In genomic region chr11:62247759-62248400, GRCm38 (mm10) we compare ENCODE assay signal across 8 mouse cellular contexts. TPM values are rescaled to one million over a fixed set of nuclear protein-coding genes. Genes with fewer than 3 reads are reported as not detected.
DNase-seq lines count a peak whose midpoint lies in the region; ATAC-seq lines count a peak whose summit lies in the region.

No protein-coding gene starts in this region.

- H3K4me1 ChIP-seq in kidney, embryonic 15.5 days = peaks cover 25% of the 10 kb centered on the region
- H3K4me1 ChIP-seq in brown adipose tissue, adult 24 weeks (ENCODE audit: control insufficient read depth, insufficient read depth, insufficient read length, low read length) = peaks cover 6% of the 10 kb centered on the region
- H3K4me1 ChIP-seq in hindbrain, embryonic 14.5 days (replicated peaks; ENCODE audit: control insufficient read depth, insufficient read depth, low read length) = peaks cover 8% of the 10 kb centered on the region
- peaks cover 14% of the 10 kb centered on the region for H3K4me1 ChIP-seq in midbrain, embryonic 13.5 days (replicated peaks)

- H3K27ac ChIP-seq in kidney, embryonic 15.5 days = no peak overlapping the region
- no peak overlapping the region for H3K27ac ChIP-seq in brown adipose tissue, adult 24 weeks (replicated peaks; ENCODE audit: low read depth, low read length)
- H3K27ac ChIP-seq in hindbrain, embryonic 14.5 days = no peak overlapping the region
- no peak overlapping the region for H3K27ac ChIP-seq in midbrain, embryonic 13.5 days

- no peaks in the 10 kb centered on the region for H3K36me3 ChIP-seq in kidney, embryonic 15.5 days
- no peaks in the 10 kb centered on the region for H3K36me3 ChIP-seq in hindbrain, embryonic 14.5 days (replicated peaks; ENCODE audit: control insufficient read depth, insufficient read depth)
- no peaks in the 10 kb centered on the region for H3K36me3 ChIP-seq in midbrain, embryonic 13.5 days

- peak overlapping the region; percentile 94 for H3K4me2 ChIP-seq in kidney, embryonic 15.5 days
- H3K4me2 ChIP-seq in hindbrain, embryonic 14.5 days (replicated peaks) = peak overlapping the region; percentile 99
- H3K4me2 ChIP-seq in midbrain, embryonic 13.5 days (replicated peaks) = peak overlapping the region; percentile 97

- H3K4me3 ChIP-seq in kidney, embryonic 15.5 days (replicated peaks) = peak overlapping the region; percentile 61
- peak overlapping the region; percentile 53 for H3K4me3 ChIP-seq in brown adipose tissue, adult 24 weeks (ENCODE audit: insufficient read depth, low read depth, low read length)
- peak overlapping the region; percentile 66 for H3K4me3 ChIP-seq in hindbrain, embryonic 14.5 days (replicated peaks; ENCODE audit: low read length)
- H3K4me3 ChIP-seq in midbrain, embryonic 13.5 days (replicated peaks) = peak overlapping the region; percentile 67

- 35% methylated on average over 18 of the region's 18 CpGs for whole genome bisulfite sequencing in kidney, embryonic 15.5 days
- WGBS in hindbrain, embryonic 14.5 days = 41% methylated on average over 18 of the region's 18 CpGs
- WGBS in midbrain, embryonic 13.5 days = 41% methylated on average over 18 of the region's 18 CpGs

- 0 out of 2 replicates have a peak, but pooled peaks cover 5% of the 10 kb centered on the region for H3K9me3 ChIP-seq in kidney, embryonic 15.5 days (replicated peaks)
- 0 out of 2 replicates have a peak, but pooled peaks cover 3% of the 10 kb centered on the region for H3K9me3 ChIP-seq in hindbrain, embryonic 14.5 days (ENCODE audit: control insufficient read depth, low read length)
- H3K9me3 ChIP-seq in midbrain, embryonic 13.5 days = no peaks in the 10 kb centered on the region

- peak overlapping the region; percentile 41 for H3K9ac ChIP-seq in kidney, embryonic 15.5 days
- peak overlapping the region; percentile 64 for H3K9ac ChIP-seq in hindbrain, embryonic 14.5 days
- peak overlapping the region; percentile 63 for H3K9ac ChIP-seq in midbrain, embryonic 13.5 days (replicated peaks)

- no peak for ATAC-seq in kidney, embryonic 15.5 days (replicated peaks; ENCODE audit: low FRiP score)
- no peak for ATAC-seq in hindbrain, embryonic 14.5 days (ENCODE audit: low FRiP score)
- ATAC-seq in midbrain, embryonic 13.5 days = no peak

- no peak for DNase-seq in kidney, postnatal 36 days
- DNase-seq in hindbrain, embryonic 14.5 days (ENCODE audit: low spot score) = no peak
- DNase-seq in spleen, adult 18-20 months = no peak
- DNase-seq in adrenal gland, adult (ENCODE audit: inconsistent age in 2 of 2, low spot score in 1 of 2) = no peak
- DNase-seq in thymus, postnatal 10 days (ENCODE audit: low spot score in 2 of 2) = no peak

- peaks cover 47% of the 10 kb centered on the region for H3K27me3 ChIP-seq in kidney, embryonic 15.5 days
- peaks cover 25% of the 10 kb centered on the region for H3K27me3 ChIP-seq in hindbrain, embryonic 14.5 days (ENCODE audit: control insufficient read depth, insufficient read depth, low read length)
- peaks cover 40% of the 10 kb centered on the region for H3K27me3 ChIP-seq in midbrain, embryonic 13.5 days

RNA-seq across cellular contexts. Expression of gene Adora2b, which starts 0.9 kb away (rescaled TPM):
- polyA plus RNA-seq in kidney, embryonic 15.5 days (2015; fragmentation: Nextera tagmentation; extraction: Ambion mirVana) = 3.3 and 4.0 TPM in 2 replicates
- polyA plus RNA-seq in brown adipose tissue, adult 24 weeks (2012; ENCODE audit: insufficient read depth, insufficient read length, missing spikeins) = 0.63 TPM in 1 of 2 replicates, not detected in the other
- polyA plus RNA-seq in hindbrain, embryonic 14.5 days (2014; fragmentation: Nextera tagmentation; extraction: Ambion mirVana) = 5.7 and 5.8 TPM in 2 replicates
- 2.9 and 3.1 TPM in 2 replicates for polyA plus RNA-seq in midbrain, embryonic 13.5 days (2015; fragmentation: Nextera tagmentation; extraction: Ambion mirVana)

RNA-seq across cellular contexts. Expression of gene Zswim7, which starts 33.3 kb away (rescaled TPM):
- 21.4 and 22.3 TPM in 2 replicates for polyA plus RNA-seq in kidney, embryonic 15.5 days (2015; fragmentation: Nextera tagmentation; extraction: Ambion mirVana)
- 37.5 TPM in 2 replicates for polyA plus RNA-seq in brown adipose tissue, adult 24 weeks (2012; ENCODE audit: insufficient read depth, insufficient read length, missing spikeins)
- polyA plus RNA-seq in hindbrain, embryonic 14.5 days (2014; fragmentation: Nextera tagmentation; extraction: Ambion mirVana) = 16.2 and 18.0 TPM in 2 replicates
- polyA plus RNA-seq in midbrain, embryonic 13.5 days (2015; fragmentation: Nextera tagmentation; extraction: Ambion mirVana) = 9.4 and 12.0 TPM in 2 replicates

RNA-seq across cellular contexts. Expression of gene Ttc19, which starts 33.4 kb away (rescaled TPM):
- polyA plus RNA-seq in kidney, embryonic 15.5 days (2015; fragmentation: Nextera tagmentation; extraction: Ambion mirVana) = 21.1 and 21.7 TPM in 2 replicates
- 35.1 and 37.8 TPM in 2 replicates for polyA plus RNA-seq in brown adipose tissue, adult 24 weeks (2012; ENCODE audit: insufficient read depth, insufficient read length, missing spikeins)
- polyA plus RNA-seq in hindbrain, embryonic 14.5 days (2014; fragmentation: Nextera tagmentation; extraction: Ambion mirVana) = 36.2 and 42.9 TPM in 2 replicates
- 31.7 and 38.2 TPM in 2 replicates for polyA plus RNA-seq in midbrain, embryonic 13.5 days (2015; fragmentation: Nextera tagmentation; extraction: Ambion mirVana)
